Mouse (Mus musculus) G1E (cell line): ENCODE measurements around the gene Iscu. TPM values are rescaled to one million over a fixed set of nuclear protein-coding genes. Genes with fewer than 3 reads are reported as not detected.

Experiments
- ATAC-seq: 2 replicates; pipeline ENCODE4 v1.8.0; 2016; ENCODE audit warnings: mild to moderate bottlenecking; ENCODE audit not compliant: insufficient number of reproducible peaks, poor library complexity, low FRiP score, severe bottlenecking; ENCODE audit errors: extremely low read depth
- DNase-seq: peaks from one replicate; pipeline ENCODE4 v3.0.0; 2012; ENCODE audit warnings: low spot score
- H3K27me3 ChIP-seq: 2 replicates; pipeline ENCODE4 v1.6.1; 2012; ENCODE audit warnings: mild to moderate bottlenecking, low read length, inconsistent platforms; ENCODE audit not compliant: insufficient read depth
- H3K36me3 ChIP-seq: replicated peaks from 2 replicates; pipeline ENCODE3; 2012; ENCODE audit warnings: mild to moderate bottlenecking, inconsistent platforms
- H3K4me1 ChIP-seq: 2 replicates; pipeline ENCODE4 v1.6.1; 2012; ENCODE audit warnings: low read depth, low read length, inconsistent platforms, mixed read lengths; ENCODE audit not compliant: insufficient read depth
- H3K4me3 ChIP-seq: 2 replicates; pipeline ENCODE4 v1.5.1; 2012; ENCODE audit warnings: low read depth, mild to moderate bottlenecking, inconsistent platforms, low read length, moderate library complexity, mixed read lengths
- H3K9me3 ChIP-seq: replicated peaks from 2 replicates; pipeline ENCODE4 v1.6.1; 2012; ENCODE audit warnings: inconsistent platforms
- CTCF ChIP-seq: IDR thresholded peaks from 2 replicates; pipeline ENCODE4 v1.5.1; 2012; ENCODE audit warnings: low read depth, low read length, inconsistent platforms, mixed read lengths
- GATA1 ChIP-seq: IDR thresholded peaks from 2 replicates; pipeline ENCODE4 v1.6.1; 2012; ENCODE audit warnings: borderline replicate concordance, low read length, inconsistent platforms, mixed read lengths
- GATA2 ChIP-seq: IDR thresholded peaks from 2 replicates; pipeline ENCODE4 v1.6.1; 2012; ENCODE audit warnings: low read depth, low read length, inconsistent platforms, borderline replicate concordance
- POLR2AphosphoS5 ChIP-seq: IDR thresholded peaks from 2 replicates; pipeline ENCODE4 v1.6.1; 2012; ENCODE audit warnings: low read depth, low read length, inconsistent platforms; ENCODE audit not compliant: insufficient replicate concordance
- TAL1 ChIP-seq: conservative IDR thresholded peaks from 2 replicates; pipeline ENCODE4 v1.6.1; 2012; ENCODE audit warnings: low read depth, low read length, inconsistent platforms, mixed read lengths
- polyA plus RNA-seq: library from polyadenylated mRNA; stranded (reverse); fragments of >175 nt; gene quantifications from 2 replicates; pipeline ENCODE4 v1.2.3, GENCODE M21; 2012
- total RNA-seq, 2 experiments: library from RNA; stranded (forward) in 1 of 2; stranded (reverse) in 1 of 2; fragments of 200-1000 nt in 1 of 2; fragments of >200 nt in 1 of 2; fragmentation: Nextera tagmentation in 1 of 2; gene quantifications; 2 replicates each; pipeline ENCODE4 v1.2.3; 2014 to 2017

The Iscu gene
- total and polyA plus RNA-seq, 3 experiments: 44.2 to 76.9 (median 50.7) TPM

- DNase-seq (peak; percentile 68), ATAC-seq (peak; percentile 69)
- Histone ChIP-seq H3K4me1 (peaks cover 22% of the 10 kb centered on the region), H3K9me3 (peaks cover 12% of the 10 kb centered on the region), H3K27me3 (no peaks in the 10 kb centered on the region; the same call in 1 of the 2 replicates), H3K4me3 (no peak overlapping the region), H3K36me3 (peaks cover 19% of the 10 kb centered on the region)
- TF ChIP-seq GATA1: no peak
- no peak for TF ChIP-seq TAL1
- peak; percentile 77 for TF ChIP-seq CTCF
Observed at GRCm38 (mm10) chr5:113815638-113816152, 43.1 kb downstream of the Iscu start.

DNA sequence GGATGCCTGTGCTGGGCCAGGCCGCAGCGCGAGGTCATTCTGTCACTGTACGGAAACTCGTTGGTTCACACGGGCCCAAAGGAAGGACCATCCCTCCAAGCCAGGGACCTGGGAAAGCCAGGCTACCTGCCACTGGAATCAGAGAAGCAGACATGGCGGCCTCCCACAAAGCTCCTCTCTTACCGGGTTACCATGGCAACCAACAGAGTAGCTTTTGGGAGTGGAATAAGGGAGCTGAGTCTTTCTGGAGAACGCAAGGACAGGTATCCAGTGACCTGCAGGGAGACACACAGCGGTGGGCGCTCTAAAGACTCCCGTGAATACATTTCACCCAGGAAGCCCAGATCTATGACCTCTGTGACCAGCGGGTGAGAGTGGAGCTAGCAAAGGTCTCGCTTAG is 46.0 kb downstream of the Iscu start:
- no peak overlapping the region for H3K4me3 ChIP-seq
- no peaks in the 10 kb centered on the region for H3K9me3 ChIP-seq
- no peak for DNase-seq
- H3K27me3 ChIP-seq: no peaks in the 10 kb centered on the region
- no peak for TF ChIP-seq POLR2AphosphoS5
- TF ChIP-seq GATA2: no peak
- no peak for TF ChIP-seq GATA1
- peaks cover 24% of the 10 kb centered on the region for H3K36me3 ChIP-seq
- H3K4me1 ChIP-seq: peaks cover 12% of the 10 kb centered on the region; the same call in 1 of the 2 replicates
- no peak for ATAC-seq

DNA sequence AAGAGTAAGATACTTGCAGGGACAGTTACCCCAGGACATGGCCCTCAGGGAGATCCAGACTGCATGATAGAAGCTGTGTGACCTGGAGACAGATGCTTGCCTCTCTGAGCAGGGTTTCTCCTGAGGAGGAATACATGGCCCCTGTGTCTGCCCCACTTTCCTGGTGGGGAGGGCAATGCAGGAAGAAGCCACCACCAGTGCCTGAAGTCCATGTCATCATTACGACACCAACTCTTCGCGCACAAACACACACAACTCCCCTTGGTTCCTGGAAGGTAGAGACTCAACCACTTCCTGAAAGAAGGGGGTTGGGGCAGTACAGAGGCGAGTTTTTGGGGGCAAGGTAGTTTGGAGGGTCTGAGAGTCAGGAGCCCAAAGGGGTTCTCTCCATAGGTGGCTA is 51.7 kb downstream of the Iscu start:
- Histone ChIP-seq H3K36me3 (peaks cover 41% of the 10 kb centered on the region), H3K4me3 (no peak overlapping the region), H3K4me1 (peaks cover 25% of the 10 kb centered on the region), H3K9me3 (no peaks in the 10 kb centered on the region), H3K27me3 (no peaks in the 10 kb centered on the region)
- no peak for DNase-seq
- TF ChIP-seq POLR2AphosphoS5 (no peak), CTCF (no peak), GATA1 (no peak), TAL1 (no peak), GATA2 (no peak)
- ATAC-seq: no peak

GRCm38 (mm10) chr5:113825558-113825957 is 53.0 kb downstream of the Iscu start:
- Histone ChIP-seq H3K9me3 (no peaks in the 10 kb centered on the region), H3K4me3 (no peak overlapping the region), H3K36me3 (peaks cover 33% of the 10 kb centered on the region), H3K4me1 (peaks cover 34% of the 10 kb centered on the region), H3K27me3 (no peaks in the 10 kb centered on the region)
- DNase-seq: no peak
- ATAC-seq: no peak
- TF ChIP-seq GATA1: no peak
- no peak for TF ChIP-seq CTCF
- TF ChIP-seq GATA2: no peak

GRCm38 (mm10) chr5:113826619-113827018 is 54.1 kb downstream of the Iscu start:
- H3K36me3 ChIP-seq: peaks cover 33% of the 10 kb centered on the region
- no peaks in the 10 kb centered on the region for H3K9me3 ChIP-seq
- ATAC-seq (no peak), DNase-seq (no peak)
- no peak for TF ChIP-seq CTCF
- no peak for TF ChIP-seq TAL1
- TF ChIP-seq GATA1: no peak
- no peak for TF ChIP-seq POLR2AphosphoS5
- no peak for TF ChIP-seq GATA2
- H3K4me3 ChIP-seq: no peak overlapping the region
- H3K27me3 ChIP-seq: no peaks in the 10 kb centered on the region
- H3K4me1 ChIP-seq: peaks cover 44% of the 10 kb centered on the region

Other genes with a start within 250 kb of the Iscu start
- not detected in 2 replicates for gene Cmklr1, start 122.3 kb upstream of the Iscu start, total RNA-seq (2014; fragmentation: Nextera tagmentation)
- gene Cmklr1, start 122.3 kb upstream of the Iscu start, total RNA-seq (2017): 0.05 TPM in 1 of 2 replicates, not detected in the other
- gene Cmklr1, start 122.3 kb upstream of the Iscu start, polyA plus RNA-seq: not detected in 2 replicates
- not detected in 2 replicates for gene 1700069L16Rik, start 48.0 kb upstream of the Iscu start, total RNA-seq (2014; fragmentation: Nextera tagmentation)
- gene 1700069L16Rik, start 48.0 kb upstream of the Iscu start, total RNA-seq (2017): 0.29 TPM in 1 of 2 replicates, not detected in the other
- gene 1700069L16Rik, start 48.0 kb upstream of the Iscu start, polyA plus RNA-seq: not detected in 2 replicates
- gene Ficd, start 36.9 kb upstream of the Iscu start, total RNA-seq (2014; fragmentation: Nextera tagmentation): 2.4 and 5.8 TPM in 2 replicates
- gene Ficd, start 36.9 kb upstream of the Iscu start, total RNA-seq (2017): 1.5 and 1.7 TPM in 2 replicates
- 1.4 and 1.9 TPM in 2 replicates for gene Ficd, start 36.9 kb upstream of the Iscu start, polyA plus RNA-seq
- gene Sart3, start 238 bp upstream of the Iscu start, total RNA-seq (2014; fragmentation: Nextera tagmentation): 18.6 and 19.0 TPM in 2 replicates
- 30.4 and 32.6 TPM in 2 replicates for gene Sart3, start 238 bp upstream of the Iscu start, total RNA-seq (2017)
- 45.6 and 52.6 TPM in 2 replicates for gene Sart3, start 238 bp upstream of the Iscu start, polyA plus RNA-seq
- gene Tmem119, start 27.8 kb downstream of the Iscu start, total RNA-seq (2014; fragmentation: Nextera tagmentation): not detected in 2 replicates
- gene Tmem119, start 27.8 kb downstream of the Iscu start, total RNA-seq (2017): 0.12 and 0.27 TPM in 2 replicates
- 0.21 and 0.24 TPM in 2 replicates for gene Tmem119, start 27.8 kb downstream of the Iscu start, polyA plus RNA-seq
- gene Selplg, start 59.9 kb downstream of the Iscu start, total RNA-seq (2014; fragmentation: Nextera tagmentation): 12.7 and 13.9 TPM in 2 replicates
- 8.5 and 10.7 TPM in 2 replicates for gene Selplg, start 59.9 kb downstream of the Iscu start, total RNA-seq (2017)
- gene Selplg, start 59.9 kb downstream of the Iscu start, polyA plus RNA-seq: 18.7 and 22.5 TPM in 2 replicates
- gene Coro1c, start 136.0 kb downstream of the Iscu start, total RNA-seq (2014; fragmentation: Nextera tagmentation): 77.5 and 83.7 TPM in 2 replicates
- 70.5 and 77.3 TPM in 2 replicates for gene Coro1c, start 136.0 kb downstream of the Iscu start, total RNA-seq (2017)
- gene Coro1c, start 136.0 kb downstream of the Iscu start, polyA plus RNA-seq: 56.6 and 59.1 TPM in 2 replicates
- 18.0 and 28.4 TPM in 2 replicates for gene Ssh1, start 221.1 kb downstream of the Iscu start, total RNA-seq (2014; fragmentation: Nextera tagmentation)
- 3.3 and 3.9 TPM in 2 replicates for gene Ssh1, start 221.1 kb downstream of the Iscu start, total RNA-seq (2017)
- 12.4 and 13.8 TPM in 2 replicates for gene Ssh1, start 221.1 kb downstream of the Iscu start, polyA plus RNA-seq
- not detected in 2 replicates for gene Dao, start 231.0 kb downstream of the Iscu start, total RNA-seq (2014; fragmentation: Nextera tagmentation)
- gene Dao, start 231.0 kb downstream of the Iscu start, total RNA-seq (2017): not detected in 2 replicates
- not detected in 2 replicates for gene Dao, start 231.0 kb downstream of the Iscu start, polyA plus RNA-seq